Mouse (Mus musculus) myocyte (in vitro differentiated cells): ENCODE results near the gene Zfp273.

Source experiments
- CEBPB ChIP-seq: IDR thresholded peaks from 2 replicates; pipeline ENCODE4 v1.6.1; 2011; ENCODE audit warnings: mild to moderate bottlenecking, moderate library complexity; ENCODE audit not compliant: poor library complexity, insufficient read depth, severe bottlenecking
- E2F4 ChIP-seq: IDR thresholded peaks from one replicate; pipeline ENCODE4 v1.6.1; 2011; ENCODE audit warnings: mild to moderate bottlenecking, control low read depth, moderate library complexity; ENCODE audit not compliant: insufficient read depth
- MAX ChIP-seq: IDR thresholded peaks from one replicate; pipeline ENCODE4 v1.6.1; 2011; ENCODE audit warnings: low read depth, mild to moderate bottlenecking, control low read depth
- MYOD1 ChIP-seq, 3 experiments: IDR thresholded peaks; one replicate each; pipeline ENCODE4 v1.6.1; 2011; ENCODE audit warnings: control low read depth in 2 of 3, low read depth in 2 of 3, mild to moderate bottlenecking in 2 of 3, moderate library complexity in 1 of 3; ENCODE audit not compliant: insufficient read length in 2 of 3, control insufficient read depth in 1 of 3
- MYOG ChIP-seq, 3 experiments: IDR thresholded peaks; one replicate each; pipeline ENCODE4 v1.6.1; 2011; ENCODE audit warnings: control low read depth in 2 of 3, low read depth in 2 of 3, mild to moderate bottlenecking in 2 of 3; ENCODE audit not compliant: insufficient read length in 2 of 3, control insufficient read depth in 1 of 3, insufficient read depth in 1 of 3
- POLR2A ChIP-seq: IDR thresholded peaks from one replicate; pipeline ENCODE4 v1.6.1; 2011; ENCODE audit warnings: low read depth, mild to moderate bottlenecking, control low read depth, moderate library complexity; ENCODE audit not compliant: insufficient read length
- TCF12 ChIP-seq: IDR thresholded peaks from one replicate; pipeline ENCODE4 v1.6.1; 2011; ENCODE audit warnings: mild to moderate bottlenecking, control low read depth; ENCODE audit not compliant: poor library complexity, insufficient read depth, severe bottlenecking
- TCF3 ChIP-seq: IDR thresholded peaks from one replicate; pipeline ENCODE4 v1.6.1; 2011; ENCODE audit warnings: low read depth, control low read depth; ENCODE audit not compliant: insufficient read length
- USF1 ChIP-seq: IDR thresholded peaks from one replicate; pipeline ENCODE4 v1.6.1; 2011; ENCODE audit warnings: low read depth, mild to moderate bottlenecking, control low read depth, moderate library complexity

DNA sequence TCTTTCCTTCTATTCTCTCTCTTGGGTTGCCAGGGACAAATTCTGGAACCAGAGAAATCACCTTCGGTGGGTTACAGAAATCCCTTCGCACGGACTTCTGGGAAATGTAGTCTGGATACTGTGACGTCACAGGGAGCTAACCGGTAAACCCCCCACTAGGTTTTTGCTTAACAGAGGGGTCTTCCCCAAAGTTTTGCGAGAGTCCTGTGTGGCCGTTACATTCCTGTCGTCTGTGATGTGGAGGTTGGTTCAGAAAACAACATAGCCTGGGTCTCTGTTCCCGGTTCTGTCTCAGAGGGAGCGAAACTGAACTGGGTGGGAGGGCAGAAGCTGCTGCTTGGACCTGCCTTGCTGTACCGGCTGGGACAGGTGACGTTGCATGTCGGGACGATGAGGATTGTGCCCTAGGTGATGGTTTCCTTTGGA is 17.4 kb downstream of the Zfp273 start, which contains the start of gene Gm10037:
- TF ChIP-seq MYOD1 (IDR thresholded peaks at IDR 0.05; ENCODE audit: control insufficient read depth in 1 of 3, insufficient read length in 2 of 3, low read depth in 2 of 3) (no peak), CEBPB (no peak), POLR2A (no peak), USF1 (no peak), TCF12 (no peak), MAX (no peak), MYOG (IDR thresholded peaks at IDR 0.05; ENCODE audit: control insufficient read depth in 1 of 3, insufficient read depth in 1 of 3, insufficient read length in 2 of 3, low read depth in 2 of 3) (no peak), TCF3 (no peak), E2F4 (no peak)
